Mouse (Mus musculus) hindbrain, postnatal 0 days (tissue): ENCODE results near the gene Mex3d. TPM values are rescaled to one million over a fixed set of nuclear protein-coding genes. Genes with fewer than 3 reads are reported as not detected.

Experiments used
- ATAC-seq: fragments of 200-750 bp; cut with Nextera tagmentation; 2 replicates; pipeline ENCODE4 v1.8.0; 2017; ENCODE audit warnings: mild to moderate bottlenecking, moderate TSS enrichment, moderate library complexity
- DNase-seq: peaks from one replicate; pipeline ENCODE4 v3.0.0-alpha.2; 2015; ENCODE audit warnings: low spot score
- H3K27ac ChIP-seq: fragments of 300-500 bp; sonication (generic); 2 replicates; pipeline ENCODE4 v1.5.1; 2014; ENCODE audit warnings: mild to moderate bottlenecking
- H3K27me3 ChIP-seq: fragments of 300-500 bp; sonication (generic); 2 replicates; pipeline ENCODE4 v1.6.1; 2014; ENCODE audit warnings: low read length, mixed read lengths; ENCODE audit not compliant: insufficient read depth
- H3K36me3 ChIP-seq: fragments of 300-500 bp; sonication (generic); 2 replicates; pipeline ENCODE4 v1.6.1; 2014; ENCODE audit warnings: low read length, mixed read lengths; ENCODE audit not compliant: insufficient read depth
- H3K4me1 ChIP-seq: fragments of 300-500 bp; sonication (generic); 2 replicates; pipeline ENCODE4 v1.6.1; 2014; ENCODE audit warnings: antibody characterized with exemption, low read length, mixed read lengths; ENCODE audit not compliant: insufficient read depth
- H3K4me2 ChIP-seq: fragments of 300-500 bp; sonication (generic); 2 replicates; pipeline ENCODE4 v1.6.1; 2014; ENCODE audit warnings: low read depth, mild to moderate bottlenecking, low read length, moderate library complexity, mixed read lengths
- H3K4me3 ChIP-seq: fragments of 300-500 bp; sonication (generic); 2 replicates; pipeline ENCODE4 v1.5.1; 2014; ENCODE audit warnings: low read length
- H3K9ac ChIP-seq: fragments of 300-500 bp; sonication (generic); replicated peaks from 2 replicates; pipeline ENCODE4 v1.6.1; 2014; ENCODE audit warnings: mild to moderate bottlenecking, low read length, moderate library complexity, mixed read lengths
- H3K9me3 ChIP-seq: fragments of 300-500 bp; sonication (generic); 2 replicates; pipeline ENCODE4 v1.6.1; 2016; ENCODE audit warnings: low read length, mixed read lengths
- CTCF ChIP-seq: IDR thresholded peaks from 2 replicates; pipeline ENCODE4 v1.5.1; 2016; ENCODE audit warnings: antibody characterized with exemption, control low read depth, low read depth
- WGBS: fragments of 180-500 bp; shearing (Covaris S2); extraction: QIAGEN DNeasy Blood & Tissue Kit; methylation state at CpG from one replicate; pipeline ENCODE4 v1.1.7; 2014; 5-methylcytosine and 5-hydroxymethylcytosine counted together
- polyA plus RNA-seq: library from polyadenylated mRNA; unstranded; fragments of >200 nt; fragmentation: Nextera tagmentation; extraction: Ambion mirVana; gene quantifications from 2 replicates; pipeline ENCODE4 v1.2.1, GENCODE M21; 2015
- total RNA-seq: library from RNA; depleted of rRNA; stranded (reverse); fragments of >200 nt; gene quantifications from 2 replicates; pipeline ENCODE4 v1.2.3, GENCODE M21; 2014

The Mex3d gene
- total and polyA plus RNA-seq, 2 experiments from 2014 or later, result 14.2 to 129 TPM

DNA sequence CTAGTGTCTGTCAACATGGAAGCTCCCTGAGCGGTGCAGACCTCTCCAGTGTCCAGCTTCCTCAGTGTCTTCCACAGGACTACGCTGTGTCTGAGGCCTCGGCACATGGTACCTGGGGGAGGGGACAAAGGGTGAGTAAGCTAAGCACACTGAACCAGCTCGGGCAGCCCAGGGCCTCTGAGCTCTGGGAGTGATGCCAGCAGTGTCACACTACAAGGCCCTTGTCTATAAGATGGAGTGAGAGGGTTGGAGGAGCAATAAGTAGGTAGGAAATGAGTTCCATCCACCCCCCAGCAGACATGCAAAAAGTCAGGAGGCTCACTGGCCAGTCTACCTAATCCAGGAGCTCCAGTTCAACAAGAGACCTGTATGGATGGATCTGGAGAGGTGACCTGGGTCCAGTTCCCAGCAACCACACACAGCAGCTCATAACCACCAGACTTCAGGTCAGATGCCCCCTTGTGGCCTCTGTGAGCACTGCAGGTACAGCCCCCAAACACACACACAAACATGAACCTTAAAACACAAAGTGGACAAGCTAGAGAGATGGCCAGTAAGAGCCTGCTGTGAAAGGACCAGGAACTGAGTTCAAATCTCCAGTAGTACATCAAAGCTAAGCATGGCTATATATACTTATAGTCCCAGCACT, 15.7 kb upstream of the Mex3d start:
- peak; percentile 62 for TF ChIP-seq CTCF
- WGBS, result 93% methylated on average over 4 of the region's 4 CpGs
- Histone ChIP-seq H3K36me3 (peaks cover 6% of the 10 kb centered on the region; the same call in 1 of the 2 replicates), H3K4me3 (no peak overlapping the region), H3K4me2 (no peak overlapping the region), H3K27ac (no peak overlapping the region), H3K9ac (no peak overlapping the region), H3K9me3 (no peaks in the 10 kb centered on the region), H3K27me3 (no peaks in the 10 kb centered on the region), H3K4me1 (peaks cover 8% of the 10 kb centered on the region)
- no peak for ATAC-seq
- no peak for DNase-seq

DNA sequence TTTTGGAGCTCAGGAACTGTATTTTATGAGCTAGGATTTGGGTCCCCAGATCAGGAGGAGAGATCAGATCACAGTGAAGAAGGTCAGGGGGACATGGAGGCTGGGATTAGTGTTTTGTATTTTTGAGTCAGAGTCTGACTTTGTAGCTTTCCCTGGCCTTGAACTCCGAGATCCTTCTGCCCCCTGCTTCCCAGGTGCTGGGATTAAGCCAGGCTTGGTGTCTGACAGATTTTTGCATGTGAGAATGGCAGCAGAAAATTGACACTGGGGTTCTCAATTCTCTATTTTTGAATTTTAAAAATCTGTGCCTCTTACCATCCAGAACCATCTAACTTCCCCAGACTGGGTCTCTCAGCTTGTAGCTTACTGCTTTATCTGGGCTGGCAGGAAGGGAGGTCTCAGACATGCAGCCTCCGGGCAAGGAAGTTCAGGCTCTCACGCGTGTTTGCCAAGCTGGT, 13.3 kb upstream of the Mex3d start:
- no peak overlapping the region for H3K4me3 ChIP-seq
- no peak overlapping the region for H3K9ac ChIP-seq
- no peaks in the 10 kb centered on the region for H3K27me3 ChIP-seq
- DNase-seq (no peak), ATAC-seq (no peak)
- H3K36me3 ChIP-seq, result peaks cover 6% of the 10 kb centered on the region; the same call in 1 of the 2 replicates
- 80% methylated on average over 4 of the region's 4 CpGs for WGBS
- peak overlapping the region; percentile 99 for H3K27ac ChIP-seq
- H3K4me1 ChIP-seq, result peaks cover 18% of the 10 kb centered on the region
- TF ChIP-seq CTCF, result no peak
- H3K4me2 ChIP-seq, result 0 out of 2 replicates have a peak overlapping the region, but pooled peaks have one; percentile 66
- no peaks in the 10 kb centered on the region for H3K9me3 ChIP-seq

DNA sequence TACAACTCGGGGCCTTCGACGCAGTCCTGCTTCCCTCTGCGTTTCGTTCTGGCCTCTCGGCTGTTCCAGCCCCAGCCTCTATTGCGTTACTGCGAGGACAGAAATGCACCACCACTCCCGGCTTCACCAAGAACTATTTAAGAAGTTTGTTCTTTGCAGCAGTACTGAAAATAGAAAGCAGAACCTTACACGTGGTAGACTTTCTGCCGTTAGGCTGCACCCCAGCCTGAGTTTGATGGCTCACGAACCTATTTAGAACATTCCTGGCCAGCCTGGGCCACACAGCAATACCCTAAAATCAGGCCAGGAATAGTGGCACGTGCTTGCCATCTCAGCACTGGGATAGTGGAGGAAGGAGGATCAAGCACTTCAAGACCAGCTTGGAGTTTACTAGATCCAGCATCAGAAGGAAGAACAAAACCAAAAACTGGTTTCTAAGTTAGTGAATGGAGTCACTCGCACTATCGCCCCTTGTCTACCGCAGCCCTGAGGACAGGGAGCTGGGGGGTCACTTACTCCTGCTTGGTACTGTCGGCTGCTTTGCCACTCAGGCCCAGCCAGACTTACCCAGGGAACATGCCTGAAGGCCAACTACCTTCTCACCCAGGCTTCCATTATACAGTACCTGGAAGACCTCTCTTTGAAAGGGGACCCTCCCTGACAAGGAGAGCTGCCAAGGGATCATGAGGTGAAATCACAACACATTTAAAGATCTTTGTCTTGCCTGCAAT, 12.7 kb upstream of the Mex3d start:
- Histone ChIP-seq H3K36me3 (peaks cover 9% of the 10 kb centered on the region; the same call in 1 of the 2 replicates), H3K9ac (peak overlapping the region; percentile 42), H3K4me2 (peak overlapping the region; percentile 66), H3K9me3 (no peaks in the 10 kb centered on the region), H3K4me1 (0 out of 2 replicates have a peak, but pooled peaks cover 13% of the 10 kb centered on the region), H3K4me3 (peak overlapping the region; percentile 65), H3K27ac (peak overlapping the region; percentile 99), H3K27me3 (no peaks in the 10 kb centered on the region)
- DNase-seq, result no peak
- no peak for ATAC-seq
- WGBS, result 11% methylated on average over 17 of the region's 17 CpGs
- TF ChIP-seq CTCF, result no peak

DNA sequence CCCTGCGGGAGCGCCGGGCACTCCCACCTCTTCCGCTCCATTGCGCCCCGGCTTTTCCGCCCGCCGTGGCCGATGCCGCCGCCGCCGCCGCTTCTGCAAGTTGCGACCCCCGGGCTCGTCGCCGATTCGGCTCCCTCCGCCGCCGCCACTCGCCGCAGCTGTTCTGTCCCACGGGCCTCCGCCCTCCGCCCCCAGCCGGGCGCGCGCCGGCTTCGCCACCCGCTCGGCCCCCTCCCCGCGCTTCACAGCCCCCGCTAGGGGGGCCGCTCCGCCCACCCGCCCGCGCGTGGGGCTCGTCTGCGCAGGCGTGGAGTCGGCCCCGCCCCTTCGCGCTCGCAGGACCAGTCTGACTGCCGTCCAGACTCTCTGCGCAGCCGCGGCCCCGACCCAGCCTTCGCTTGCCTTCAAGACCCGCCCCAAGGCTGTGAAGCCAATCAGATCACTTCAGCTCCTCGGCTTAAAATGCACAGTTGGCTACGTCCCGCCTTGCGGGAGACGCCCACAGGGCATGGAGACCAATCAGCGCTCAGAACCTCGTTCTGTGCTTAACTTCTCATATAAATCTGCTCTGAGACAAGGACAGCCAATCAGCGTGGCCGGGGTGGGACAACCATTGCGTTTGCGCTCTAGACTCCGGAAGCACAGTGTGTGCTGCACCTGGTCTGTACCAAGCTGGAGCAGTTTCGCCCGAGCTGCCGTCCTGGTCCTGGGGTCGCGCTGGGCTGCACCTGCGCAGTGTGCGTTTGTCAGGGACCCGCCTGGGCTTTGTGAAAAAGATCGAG, 11.9 kb upstream of the Mex3d start, which contains the start of gene Mbd3:
Gene Mbd3, minus strand, starts transcription at position 360 of the 782 bp plus-strand sequence.
- peak within 1 kb of the TSS; percentile 87 for H3K9ac ChIP-seq
- 2% methylated on average over 70 of the region's 82 CpGs for WGBS
- DNase-seq (peak; percentile 100), ATAC-seq (peak; percentile 97)
- no peaks in the 10 kb centered on the region for H3K27me3 ChIP-seq
- peak within 1 kb of the TSS; percentile 99 for H3K27ac ChIP-seq
- 0 out of 2 replicates have a peak, but pooled peaks cover 13% of the 10 kb centered on the region for H3K4me1 ChIP-seq
- peak within 1 kb of the TSS; percentile 78 for H3K4me2 ChIP-seq
- peaks cover 15% of the 10 kb centered on the region; the same call in 1 of the 2 replicates for H3K36me3 ChIP-seq
- TF ChIP-seq CTCF, result no peak
- H3K9me3 ChIP-seq, result no peaks in the 10 kb centered on the region
- H3K4me3 ChIP-seq, result peak within 1 kb of the TSS; percentile 65

DNA sequence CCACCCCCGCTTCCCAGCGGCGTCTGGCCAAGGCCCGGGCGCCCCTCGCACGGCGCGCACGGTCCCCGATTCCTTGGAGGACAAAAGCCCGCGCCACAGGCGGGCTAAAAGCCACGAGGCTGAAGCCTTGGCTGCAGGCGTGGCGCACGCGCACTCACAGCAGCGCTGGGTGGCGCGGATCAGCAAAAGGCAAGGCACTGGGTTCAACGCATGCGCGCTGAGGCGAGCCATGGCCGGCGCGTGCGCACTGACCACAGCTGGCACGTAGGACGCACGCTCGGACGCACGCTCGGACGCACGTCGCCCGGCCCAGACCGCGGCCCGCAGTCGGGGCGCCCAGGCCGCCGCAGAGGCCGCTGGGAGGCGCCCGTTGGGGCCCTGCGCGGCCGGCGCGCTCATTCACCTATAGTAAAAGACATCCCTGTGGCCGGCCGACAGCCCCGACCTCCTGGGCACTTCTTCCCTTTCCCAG, 11.3 kb upstream of the Mex3d start:
- peak overlapping the region; percentile 99 for H3K27ac ChIP-seq
- H3K4me2 ChIP-seq, result peak overlapping the region; percentile 78
- 0 out of 2 replicates have a peak, but pooled peaks cover 13% of the 10 kb centered on the region for H3K4me1 ChIP-seq
- peak; percentile 28; the same call in 1 of the 2 replicates for TF ChIP-seq CTCF
- peaks cover 20% of the 10 kb centered on the region; the same call in 1 of the 2 replicates for H3K36me3 ChIP-seq
- peak overlapping the region; percentile 87 for H3K9ac ChIP-seq
- DNase-seq, result peak; percentile 100
- H3K27me3 ChIP-seq, result no peaks in the 10 kb centered on the region
- H3K4me3 ChIP-seq, result peak overlapping the region; percentile 65
- peak; percentile 83 for ATAC-seq
- no peaks in the 10 kb centered on the region for H3K9me3 ChIP-seq
- WGBS, result 1% methylated on average over 57 of the region's 59 CpGs

DNA sequence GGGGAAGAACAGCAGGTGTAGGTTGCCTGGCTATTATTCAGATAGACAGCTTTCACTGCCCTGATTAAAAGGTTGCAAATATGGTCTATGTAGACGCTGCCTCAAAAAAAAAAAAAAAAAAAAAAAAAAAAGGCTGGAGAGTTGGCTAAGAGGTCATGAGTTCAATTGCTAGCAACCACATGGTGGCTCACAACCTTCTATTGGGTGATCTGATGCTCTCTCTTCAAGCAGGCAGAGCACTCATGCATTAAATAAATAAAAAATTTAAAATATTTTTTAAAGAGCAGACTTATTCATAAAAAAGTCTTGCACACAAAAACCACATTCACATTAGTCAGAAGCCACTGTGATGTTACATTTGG, 10.7 kb upstream of the Mex3d start:
- H3K4me2 ChIP-seq, result peak overlapping the region; percentile 78
- no peaks in the 10 kb centered on the region for H3K27me3 ChIP-seq
- ATAC-seq (no peak), DNase-seq (no peak)
- no peaks in the 10 kb centered on the region for H3K9me3 ChIP-seq
- no peak for TF ChIP-seq CTCF
- 0 out of 2 replicates have a peak, but pooled peaks cover 13% of the 10 kb centered on the region for H3K4me1 ChIP-seq
- 0% methylated on average over 1 of the region's 1 CpGs for WGBS
- peak overlapping the region; percentile 87 for H3K9ac ChIP-seq
- peak overlapping the region; percentile 65 for H3K4me3 ChIP-seq
- peaks cover 26% of the 10 kb centered on the region; the same call in 1 of the 2 replicates for H3K36me3 ChIP-seq
- H3K27ac ChIP-seq, result peak overlapping the region; percentile 99
